Mouse (Mus musculus) central nervous system, embryonic 18 days (tissue): Measurements from ENCODE around the gene Prl7a2. TPM values are rescaled to one million over a fixed set of nuclear protein-coding genes. Genes with fewer than 3 reads are reported as not detected.

Experiments used
- polyA plus RNA-seq: library from polyadenylated mRNA; depleted of rRNA; stranded (reverse); fragments of >200 nt; gene quantifications from 2 replicates; pipeline ENCODE4 v1.2.3, GENCODE M21; 2012; rRNA removed

Gene Prl7a2
- not detected in 2 replicates for polyA plus RNA-seq

GRCm38 (mm10) chr13:27667936-27668335 lies at the start of gene Prl7a2:
Prl7a2 (minus strand) TSS chr13:27668036.

GRCm38 (mm10) chr13:27716636-27717035 lies 48.8 kb upstream of the Prl7a2 start, which contains the start of gene Prl7d1:
Prl7d1 (minus strand) TSS chr13:27716736.

GRCm38 (mm10) chr13:27642393-27642792 lies 25.4 kb downstream of the Prl7a2 start, which contains the start of gene Prl7a1:
Prl7a1 (minus strand) TSS chr13:27642493.

GRCm38 (mm10) chr13:27610482-27610881 lies 57.4 kb downstream of the Prl7a2 start, which contains the start of gene Prl7b1:
Prl7b1 (minus strand) TSS chr13:27610582.

Other genes starting within 250 kb of the Prl7a2 start
- gene Prl8a6, start 229.3 kb downstream of the Prl7a2 start, polyA plus RNA-seq, result not detected in 2 replicates
- not detected in 2 replicates for gene Prl8a8, start 154.8 kb downstream of the Prl7a2 start, polyA plus RNA-seq
- gene Prl8a9, start 103.4 kb downstream of the Prl7a2 start, polyA plus RNA-seq, result not detected in 2 replicates
- not detected in 2 replicates for gene Prl8a1, start 85.9 kb downstream of the Prl7a2 start, polyA plus RNA-seq
- gene Prl7b1, start 57.5 kb downstream of the Prl7a2 start, polyA plus RNA-seq, result not detected in 2 replicates
- gene Prl7a1, start 25.5 kb downstream of the Prl7a2 start, polyA plus RNA-seq, result not detected in 2 replicates
- not detected in 2 replicates for gene Prl7d1, start 48.7 kb upstream of the Prl7a2 start, polyA plus RNA-seq
- gene Prl7c1, start 112.8 kb upstream of the Prl7a2 start, polyA plus RNA-seq, result not detected in 2 replicates
- not detected in 2 replicates for gene Prl2a1, start 133.6 kb upstream of the Prl7a2 start, polyA plus RNA-seq
- gene Prl2c1, start 181.3 kb upstream of the Prl7a2 start, polyA plus RNA-seq, result not detected in 2 replicates